Mouse (Mus musculus) liver, embryonic 13.5 days (tissue): ENCODE results near the gene Slc13a3. TPM values are rescaled to one million over a fixed set of nuclear protein-coding genes. Genes with fewer than 3 reads are reported as not detected.

Source experiments
- ATAC-seq: fragments of 200-750 bp; cut with Nextera tagmentation; 2 replicates; pipeline ENCODE4 v1.8.0; 2017; ENCODE audit warnings: low read depth, mild to moderate bottlenecking, moderate number of reproducible peaks, moderate library complexity
- DNase-seq: peaks from one replicate; pipeline ENCODE4 v3.0.0; 2022
- H3K27ac ChIP-seq: fragments of 300-500 bp; sonication (generic); 2 replicates; pipeline ENCODE4 v1.5.1; 2015; ENCODE audit warnings: moderate library complexity, mild to moderate bottlenecking, inconsistent platforms
- H3K27me3 ChIP-seq: fragments of 300-500 bp; sonication (generic); 2 replicates; pipeline ENCODE4 v1.6.1; 2015; ENCODE audit warnings: mild to moderate bottlenecking, inconsistent platforms
- H3K36me3 ChIP-seq: fragments of 300-500 bp; sonication (generic); 2 replicates; pipeline ENCODE4 v1.6.1; 2015; ENCODE audit warnings: mild to moderate bottlenecking, inconsistent platforms
- H3K4me1 ChIP-seq: fragments of 300-500 bp; sonication (generic); replicated peaks from 2 replicates; pipeline ENCODE4 v1.6.1; 2015; ENCODE audit warnings: inconsistent platforms
- H3K4me2 ChIP-seq: fragments of 300-500 bp; sonication (generic); 2 replicates; pipeline ENCODE4 v1.6.1; 2015; ENCODE audit warnings: inconsistent platforms, mild to moderate bottlenecking, moderate library complexity
- H3K4me3 ChIP-seq: fragments of 300-500 bp; sonication (generic); replicated peaks from 2 replicates; pipeline ENCODE4 v1.5.1; 2015; ENCODE audit warnings: mild to moderate bottlenecking, inconsistent platforms
- H3K9ac ChIP-seq: fragments of 300-500 bp; sonication (generic); 2 replicates; pipeline ENCODE4 v1.6.1; 2015; ENCODE audit warnings: mild to moderate bottlenecking, inconsistent platforms
- H3K9me3 ChIP-seq: fragments of 300-500 bp; sonication (generic); replicated peaks from 2 replicates; pipeline ENCODE4 v1.6.1; 2016; ENCODE audit warnings: inconsistent platforms
- WGBS: fragments of 180-500 bp; shearing (Covaris S2); methylation state at CpG from one replicate; pipeline ENCODE4 v1.1.7; 2015; ENCODE audit not compliant: insufficient replicate concordance; 5-methylcytosine and 5-hydroxymethylcytosine counted together
- polyA plus RNA-seq: library from polyadenylated mRNA; unstranded; fragments of >200 nt; fragmentation: Nextera tagmentation; extraction: Ambion mirVana; gene quantifications from 2 replicates; pipeline ENCODE4 v1.2.1, GENCODE M21; 2015

Gene Slc13a3
- polyA plus RNA-seq, 1 experiment from 2014 or later, result 4.4 TPM

DNA sequence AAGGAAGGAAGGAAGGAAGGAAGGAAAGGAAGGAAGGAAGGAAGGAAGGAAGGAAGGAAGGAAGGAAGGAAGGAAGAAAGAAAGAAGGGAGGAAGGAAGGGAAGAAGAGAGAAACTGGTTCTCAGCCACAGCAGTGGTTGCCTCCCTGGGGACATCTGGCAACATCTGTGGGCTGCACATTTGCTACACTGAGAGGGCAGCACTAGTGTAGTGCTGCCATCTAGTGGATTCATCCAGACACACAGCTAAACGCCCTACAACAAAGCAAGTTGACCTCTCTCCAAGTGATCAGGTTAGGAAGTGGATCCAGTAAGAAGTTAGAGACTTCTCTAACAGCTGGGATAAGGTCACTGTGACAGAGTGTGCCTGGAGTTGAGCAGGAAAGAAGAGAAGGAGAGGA lies 112.2 kb downstream of the Slc13a3 start:
- Histone ChIP-seq H3K4me3 (no peak overlapping the region), H3K9me3 (0 out of 2 replicates have a peak, but pooled peaks cover 4% of the 10 kb centered on the region), H3K4me1 (no peaks in the 10 kb centered on the region), H3K27ac (no peak overlapping the region), H3K36me3 (no peaks in the 10 kb centered on the region), H3K9ac (no peak overlapping the region), H3K27me3 (peaks cover 8% of the 10 kb centered on the region), H3K4me2 (no peak overlapping the region)
- ATAC-seq (no peak), DNase-seq (no peak)
- WGBS, result 7% methylated on average over 1 of the region's 1 CpGs

Other genes starting within 250 kb of the Slc13a3 start
- not detected in 2 replicates for gene Cdh22, start 238.4 kb downstream of the Slc13a3 start, polyA plus RNA-seq
- gene Slc35c2, start 185.4 kb downstream of the Slc13a3 start, polyA plus RNA-seq, result 40.2 and 40.3 TPM in 2 replicates
- 14.2 and 16.7 TPM in 2 replicates for gene Elmo2, start 146.8 kb downstream of the Slc13a3 start, polyA plus RNA-seq
- 0.05 and 0.07 TPM in 2 replicates for gene Zfp663, start 104.5 kb downstream of the Slc13a3 start, polyA plus RNA-seq
- 0.97 and 1.0 TPM in 2 replicates for gene Zfp334, start 85.0 kb downstream of the Slc13a3 start, polyA plus RNA-seq
- gene Ocstamp, start 72.8 kb downstream of the Slc13a3 start, polyA plus RNA-seq, result 2.0 and 2.2 TPM in 2 replicates
- gene Trp53rka, start 20.1 kb upstream of the Slc13a3 start, polyA plus RNA-seq, result 12.1 and 12.9 TPM in 2 replicates
- gene Slc2a10, start 30.6 kb upstream of the Slc13a3 start, polyA plus RNA-seq, result 0.36 and 0.46 TPM in 2 replicates
- gene Eya2, start 121.8 kb upstream of the Slc13a3 start, polyA plus RNA-seq, result 0.13 and 0.23 TPM in 2 replicates